Mouse (Mus musculus) midbrain, embryonic 16.5 days (tissue): ENCODE measurements around the gene Poglut1. TPM values are rescaled to one million over a fixed set of nuclear protein-coding genes. Genes with fewer than 3 reads are reported as not detected.

Source experiments
- ATAC-seq: fragments of 200-750 bp; cut with Nextera tagmentation; 2 replicates; pipeline ENCODE4 v1.8.0; 2017; ENCODE audit warnings: moderate TSS enrichment
- H3K27ac ChIP-seq: fragments of 300-500 bp; sonication (generic); 2 replicates; pipeline ENCODE4 v1.5.1; 2014; ENCODE audit warnings: mild to moderate bottlenecking, low read length, mixed read lengths
- H3K27me3 ChIP-seq: fragments of 300-500 bp; sonication (generic); 2 replicates; pipeline ENCODE4 v1.6.1; 2014; ENCODE audit warnings: low read depth, low read length, mixed read lengths; ENCODE audit not compliant: control insufficient read depth, insufficient read depth
- H3K36me3 ChIP-seq: fragments of 300-500 bp; sonication (generic); 2 replicates; pipeline ENCODE4 v1.6.1; 2014; ENCODE audit warnings: mild to moderate bottlenecking, low read length, moderate library complexity, mixed read lengths; ENCODE audit not compliant: control insufficient read depth, insufficient read depth
- H3K4me1 ChIP-seq: fragments of 300-500 bp; sonication (generic); 2 replicates; pipeline ENCODE4 v1.6.1; 2014; ENCODE audit warnings: mild to moderate bottlenecking, low read length, mixed read lengths; ENCODE audit not compliant: control insufficient read depth, insufficient read depth
- H3K4me2 ChIP-seq: fragments of 300-500 bp; sonication (generic); 2 replicates; pipeline ENCODE4 v1.6.1; 2014; ENCODE audit warnings: mild to moderate bottlenecking, low read length, mixed read lengths
- H3K4me3 ChIP-seq: fragments of 300-500 bp; sonication (generic); 2 replicates; pipeline ENCODE4 v1.5.1; 2014; ENCODE audit warnings: low read depth, mild to moderate bottlenecking, low read length, moderate library complexity, mixed read lengths
- H3K9ac ChIP-seq: fragments of 300-500 bp; sonication (generic); 2 replicates; pipeline ENCODE4 v1.6.1; 2014; ENCODE audit warnings: low read depth, low read length, mixed read lengths
- H3K9me3 ChIP-seq: fragments of 300-500 bp; sonication (generic); replicated peaks from 2 replicates; pipeline ENCODE4 v1.6.1; 2014; ENCODE audit warnings: mild to moderate bottlenecking, low read length, mixed read lengths; ENCODE audit not compliant: control insufficient read depth, poor library complexity, severe bottlenecking
- WGBS: fragments of 180-500 bp; shearing (Covaris S2); extraction: QIAGEN DNeasy Blood & Tissue Kit; methylation state at CpG from one replicate; pipeline ENCODE4 v1.1.7; 2014; 5-methylcytosine and 5-hydroxymethylcytosine counted together
- polyA plus RNA-seq: library from polyadenylated mRNA; unstranded; fragments of >200 nt; fragmentation: Nextera tagmentation; extraction: Ambion mirVana; gene quantifications from 2 replicates; pipeline ENCODE4 v1.2.1, GENCODE M21; 2015

Poglut1 gene
- polyA plus RNA-seq, 1 experiment from 2014 or later, result 51.4 TPM

DNA sequence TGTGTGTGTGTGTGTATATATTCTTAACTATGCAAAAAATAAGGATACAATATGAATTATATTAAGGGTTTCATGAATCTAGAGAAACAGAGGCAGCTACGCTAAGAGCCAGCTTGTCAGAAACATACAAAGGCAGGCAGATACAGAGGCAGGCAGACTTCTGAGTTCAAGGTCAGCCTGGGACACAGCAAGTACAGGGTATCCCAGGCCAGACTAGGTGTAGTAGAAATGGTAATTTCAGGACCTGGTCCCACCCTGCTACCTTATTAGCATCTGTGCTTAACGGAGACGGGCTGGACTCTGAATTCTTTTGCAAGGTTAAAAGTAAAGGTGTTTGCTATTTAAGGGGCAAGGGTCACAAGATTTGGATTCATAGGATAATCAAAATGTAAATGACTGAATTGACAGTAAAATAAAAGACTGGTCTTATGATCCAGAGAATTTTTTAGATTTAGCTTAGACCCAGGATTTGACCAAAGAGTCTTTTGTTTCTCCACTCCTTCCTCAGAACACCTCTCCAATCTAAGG lies 8.2 kb upstream of the Poglut1 start, which contains the start of gene Tmem39a:
Tmem39a (plus strand) TSS at position 478 of the 528 bp plus-strand sequence.
- no peak for ATAC-seq
- H3K4me3 ChIP-seq, result no peak within 1 kb of the TSS
- H3K4me1 ChIP-seq, result peaks cover under 1% of the 10 kb centered on the region
- H3K9ac ChIP-seq, result no peak within 1 kb of the TSS
- H3K27me3 ChIP-seq, result peaks cover 6% of the 10 kb centered on the region
- no peak within 1 kb of the TSS for H3K4me2 ChIP-seq
- 89% methylated on average over 3 of the region's 3 CpGs for WGBS
- no peaks in the 10 kb centered on the region for H3K36me3 ChIP-seq
- no peak within 1 kb of the TSS for H3K27ac ChIP-seq
- H3K9me3 ChIP-seq, result no peaks in the 10 kb centered on the region

DNA sequence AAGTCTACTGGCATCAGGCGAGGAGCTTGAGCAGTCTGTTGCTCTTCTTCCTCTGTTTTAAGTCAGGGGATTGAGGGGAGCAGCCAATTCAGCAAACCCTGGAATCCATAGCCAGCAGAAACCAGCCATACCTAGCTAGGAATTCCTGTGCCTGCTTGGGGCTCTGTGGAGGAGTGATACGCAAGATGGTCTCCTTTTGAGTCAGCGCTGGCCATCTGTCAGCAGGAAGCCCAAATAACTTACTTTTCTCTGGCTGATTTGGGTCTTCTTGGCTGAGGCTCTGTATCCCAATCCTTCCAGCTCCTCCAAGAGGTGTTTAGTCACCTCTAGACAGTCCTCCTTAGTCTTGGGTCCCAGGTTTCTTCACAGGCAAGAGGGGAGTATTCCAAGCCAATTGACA lies 5.9 kb upstream of the Poglut1 start:
- H3K27ac ChIP-seq, result no peak overlapping the region
- H3K4me3 ChIP-seq, result no peak overlapping the region
- 86% methylated on average over 3 of the region's 3 CpGs for WGBS
- no peak overlapping the region for H3K4me2 ChIP-seq
- peaks cover 12% of the 10 kb centered on the region for H3K27me3 ChIP-seq
- H3K4me1 ChIP-seq, result no peaks in the 10 kb centered on the region
- H3K9ac ChIP-seq, result no peak overlapping the region
- H3K9me3 ChIP-seq, result no peaks in the 10 kb centered on the region
- no peaks in the 10 kb centered on the region for H3K36me3 ChIP-seq
- ATAC-seq, result no peak

DNA sequence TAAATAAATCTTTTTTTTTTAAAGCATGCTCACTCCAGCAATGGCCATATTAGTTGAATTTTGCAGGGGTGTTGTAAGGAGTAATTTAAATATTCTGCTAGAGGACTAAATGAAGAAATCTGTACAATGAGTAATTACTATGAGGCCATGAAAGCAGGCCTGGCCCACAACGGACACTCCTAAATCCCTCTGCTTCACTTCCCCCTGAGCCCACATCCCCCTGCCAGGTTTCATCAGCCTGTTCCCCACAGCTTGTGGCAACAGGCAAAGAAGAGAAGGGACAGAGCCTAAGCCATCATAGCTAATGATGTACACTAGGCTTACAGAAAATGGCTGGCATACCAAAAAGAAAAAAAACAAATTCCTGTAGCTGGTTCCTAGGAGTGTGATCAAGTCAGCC lies 2.1 kb downstream of the Poglut1 start:
- Histone ChIP-seq H3K4me2 (peak overlapping the region; percentile 55), H3K4me1 (peaks cover 20% of the 10 kb centered on the region), H3K27ac (no peak overlapping the region), H3K4me3 (no peak overlapping the region), H3K9me3 (no peaks in the 10 kb centered on the region), H3K27me3 (peaks cover 3% of the 10 kb centered on the region; the same call in 1 of the 2 replicates), H3K36me3 (peaks cover 11% of the 10 kb centered on the region), H3K9ac (no peak overlapping the region)
- WGBS, result 90% methylated on average over 1 of the region's 1 CpGs
- no peak for ATAC-seq

DNA sequence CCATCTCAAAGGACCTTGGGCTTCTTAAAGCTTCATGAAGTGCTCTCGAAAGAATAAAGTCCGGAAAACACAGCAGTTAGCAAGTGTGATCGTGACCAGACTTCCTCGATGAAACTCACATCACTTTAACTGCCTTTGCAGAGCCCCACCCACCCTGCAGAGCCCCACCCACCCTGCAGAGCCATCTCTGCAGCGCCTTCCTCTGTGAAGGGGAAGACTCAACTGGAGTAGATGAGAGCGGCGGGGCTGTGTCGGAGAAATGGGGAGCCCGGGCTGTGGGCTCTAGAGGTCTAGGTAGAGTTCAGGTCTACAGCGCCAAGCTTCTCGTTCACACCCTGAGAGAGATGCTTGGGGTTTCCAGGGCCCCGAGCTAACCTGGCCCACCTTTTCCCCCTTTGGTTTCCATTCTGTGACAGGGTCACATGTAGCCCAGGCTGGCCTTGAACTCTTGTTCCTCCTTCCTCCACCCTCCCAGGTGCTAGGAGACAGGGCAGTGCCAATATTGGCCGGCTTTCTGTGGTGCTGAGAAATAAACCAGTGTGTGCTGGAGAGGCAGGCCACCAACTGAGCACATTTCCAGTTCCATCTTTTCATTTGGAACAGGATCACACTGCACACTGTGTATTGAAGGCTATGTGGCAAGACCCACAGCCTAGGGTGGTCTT lies 11.2 kb downstream of the Poglut1 start:
- Histone ChIP-seq H3K27me3 (no peaks in the 10 kb centered on the region), H3K36me3 (peaks cover 26% of the 10 kb centered on the region), H3K9ac (no peak overlapping the region), H3K4me1 (no peaks in the 10 kb centered on the region), H3K4me2 (no peak overlapping the region), H3K27ac (no peak overlapping the region), H3K9me3 (no peaks in the 10 kb centered on the region), H3K4me3 (no peak overlapping the region)
- WGBS, result 95% methylated on average over 13 of the region's 13 CpGs
- no peak for ATAC-seq

DNA sequence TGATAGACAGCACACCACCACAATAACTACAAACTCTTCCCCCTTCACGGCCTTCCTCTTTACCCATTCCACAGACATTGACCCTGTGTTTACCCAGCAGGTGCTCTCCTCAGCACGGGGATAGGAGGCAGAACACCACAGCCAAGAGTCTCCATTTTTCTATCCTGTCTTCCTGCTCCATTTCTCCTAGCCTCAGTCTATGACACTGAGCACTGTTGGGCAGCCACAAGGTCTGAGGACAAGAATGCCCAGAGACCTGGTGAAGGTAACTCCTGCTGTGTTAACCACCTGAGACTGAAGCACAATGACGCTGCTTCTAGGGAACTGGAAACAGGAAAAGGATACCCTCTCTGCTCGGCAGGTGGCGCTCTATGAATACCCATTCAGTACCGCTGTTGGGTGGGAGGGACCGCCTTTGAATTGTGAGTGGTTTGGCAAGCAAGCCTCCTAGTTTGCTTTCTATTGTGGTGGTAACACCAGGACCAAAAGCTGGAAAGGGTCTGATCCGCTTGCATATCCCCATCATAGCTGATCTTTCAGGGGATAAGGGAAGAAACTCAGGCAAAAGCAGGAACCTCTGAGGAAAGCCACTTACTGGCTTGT lies 13.4 kb downstream of the Poglut1 start:
- Histone ChIP-seq H3K4me1 (no peaks in the 10 kb centered on the region), H3K9me3 (no peaks in the 10 kb centered on the region), H3K4me3 (no peak overlapping the region), H3K36me3 (peaks cover 26% of the 10 kb centered on the region), H3K9ac (no peak overlapping the region), H3K27ac (no peak overlapping the region), H3K27me3 (no peaks in the 10 kb centered on the region), H3K4me2 (no peak overlapping the region)
- ATAC-seq, result no peak
- WGBS, result 44% methylated on average over 8 of the region's 8 CpGs

DNA sequence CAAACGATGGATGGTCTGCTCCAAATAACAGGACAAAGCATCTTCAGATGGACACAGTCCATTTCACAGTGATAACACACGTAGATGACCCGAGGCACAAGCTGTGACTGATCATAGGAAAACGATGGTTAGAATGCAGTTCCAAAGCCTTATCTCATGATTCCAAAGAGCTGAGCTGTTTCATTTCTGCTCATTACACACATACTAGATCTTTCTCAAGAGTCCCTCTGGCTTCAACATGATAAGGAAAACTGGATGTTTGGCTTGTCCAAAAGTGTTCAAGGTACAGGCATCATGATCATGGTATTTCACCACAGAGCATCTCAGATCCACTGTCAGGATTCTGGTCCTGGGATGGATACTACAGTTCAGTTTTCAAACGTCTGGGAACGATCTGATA lies 23.8 kb downstream of the Poglut1 start:
- Histone ChIP-seq H3K4me3 (no peak overlapping the region), H3K4me1 (peaks cover 12% of the 10 kb centered on the region), H3K27me3 (no peaks in the 10 kb centered on the region), H3K36me3 (peaks cover 29% of the 10 kb centered on the region), H3K9ac (no peak overlapping the region), H3K27ac (no peak overlapping the region), H3K4me2 (no peak overlapping the region), H3K9me3 (no peaks in the 10 kb centered on the region)
- ATAC-seq, result no peak
- WGBS, result 91% methylated on average over 6 of the region's 6 CpGs

DNA sequence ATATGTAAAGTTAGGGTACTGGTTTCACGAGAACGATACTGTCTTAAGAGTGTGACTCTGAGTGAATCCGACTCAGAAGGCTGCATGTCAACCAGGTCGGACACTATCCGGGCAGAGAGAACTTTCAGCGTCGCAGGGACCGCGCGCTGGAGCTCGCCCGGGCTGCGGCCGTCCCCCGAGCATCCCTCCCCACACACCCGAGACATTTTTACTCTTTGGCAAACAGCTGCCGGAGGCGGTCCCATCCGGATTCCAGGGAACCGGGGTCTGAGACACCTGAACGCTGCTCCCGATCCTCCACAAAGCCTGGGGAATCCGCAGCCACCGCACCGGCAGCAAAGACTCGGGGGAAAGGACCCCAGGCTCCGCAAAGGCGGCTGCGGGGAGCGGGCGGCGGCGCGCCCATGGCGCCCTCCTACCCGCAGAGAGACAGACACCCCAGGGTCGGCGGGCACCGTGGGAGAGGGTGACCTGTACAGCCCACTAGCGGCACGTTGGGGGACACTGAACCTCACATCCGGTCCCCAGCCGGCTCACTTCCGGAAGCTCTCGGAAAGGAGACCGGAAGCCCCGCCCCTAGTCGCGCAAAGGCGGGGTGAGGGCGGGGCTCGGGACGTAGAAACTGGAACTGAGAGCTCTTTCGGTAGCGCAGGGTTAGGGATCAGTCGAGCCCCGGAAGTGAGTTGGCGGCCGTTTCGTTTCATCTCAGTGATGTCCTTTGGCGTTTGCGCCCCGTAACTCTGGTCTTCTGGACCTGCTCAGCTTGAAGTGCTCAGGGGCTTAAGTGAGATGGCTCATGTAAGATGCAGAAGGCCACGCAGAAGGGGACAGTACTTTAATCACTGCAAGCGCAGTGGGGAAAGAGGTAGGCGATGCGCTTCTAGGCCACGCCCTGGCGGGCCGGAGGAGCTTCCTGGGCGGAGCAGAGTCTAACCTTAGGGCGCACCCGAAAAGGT lies 27.7 kb downstream of the Poglut1 start, which contains the start of gene Timmdc1:
Timmdc1 (minus strand) TSS at position 535 of the 956 bp plus-strand sequence.
- Histone ChIP-seq H3K9ac (peak within 1 kb of the TSS; percentile 99), H3K36me3 (peaks cover 21% of the 10 kb centered on the region), H3K4me1 (peaks cover 14% of the 10 kb centered on the region), H3K4me2 (peak within 1 kb of the TSS; percentile 84), H3K27me3 (no peaks in the 10 kb centered on the region), H3K9me3 (no peaks in the 10 kb centered on the region), H3K27ac (peak within 1 kb of the TSS; percentile 92), H3K4me3 (peak within 1 kb of the TSS; percentile 96)
- WGBS, result under 1% methylated on average over 73 of the region's 73 CpGs
- ATAC-seq, result peak; percentile 99

DNA sequence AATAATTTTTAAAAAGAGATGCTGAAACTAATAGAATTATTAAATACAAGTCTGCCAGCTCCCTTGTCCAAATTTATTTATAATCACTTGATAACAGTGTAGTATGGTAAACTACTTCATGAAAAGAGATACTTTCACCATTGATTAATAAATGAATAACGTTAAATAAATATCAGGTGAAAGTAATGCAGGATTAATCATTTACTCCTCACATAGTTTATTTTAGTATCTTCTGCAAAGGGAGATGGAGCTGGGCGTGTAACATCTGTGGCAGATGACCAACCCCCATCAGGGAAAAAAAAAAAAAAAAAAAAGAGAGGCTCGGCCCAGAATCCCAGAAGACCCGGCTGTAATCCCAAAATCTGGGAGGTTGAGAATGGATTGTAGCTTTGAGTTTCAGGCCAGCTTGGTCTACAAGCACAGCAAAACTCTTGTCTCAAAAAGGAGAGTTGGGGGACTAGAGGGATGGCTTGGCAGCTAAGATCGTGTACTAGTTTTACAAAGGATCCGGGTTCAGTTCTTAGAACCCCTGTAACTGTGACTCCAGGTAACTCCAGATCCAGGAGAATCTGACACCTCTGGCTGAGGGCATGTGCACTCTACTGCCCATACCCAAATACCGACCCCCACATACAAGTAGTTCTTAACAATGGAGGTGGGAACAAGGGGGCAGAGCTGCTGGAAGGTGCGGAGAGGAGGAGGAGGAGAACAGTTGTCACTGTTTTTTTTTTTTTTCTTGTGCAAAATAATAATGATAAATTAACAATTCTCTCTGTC lies 28.7 kb downstream of the Poglut1 start:
- H3K4me2 ChIP-seq, result peak overlapping the region; percentile 70
- no peaks in the 10 kb centered on the region for H3K9me3 ChIP-seq
- H3K27ac ChIP-seq, result no peak overlapping the region
- H3K4me1 ChIP-seq, result peaks cover 14% of the 10 kb centered on the region
- peaks cover 13% of the 10 kb centered on the region for H3K36me3 ChIP-seq
- peak overlapping the region; percentile 96 for H3K4me3 ChIP-seq
- no peaks in the 10 kb centered on the region for H3K27me3 ChIP-seq
- 36% methylated on average over 8 of the region's 8 CpGs for WGBS
- H3K9ac ChIP-seq, result peak overlapping the region; percentile 18; the same call in 1 of the 2 replicates
- no peak for ATAC-seq
